Mouse (Mus musculus) kidney, embryonic 14.5 days (tissue): ENCODE measurements at regions not wholly inside any gene's neighbourhood (a gene's known extent, or its start where the extent isn't known, plus 50 kb on each side); places are given as distances from the start of the nearest gene placed in this dataset.

Source experiments
- ATAC-seq: fragments of 200-750 bp; cut with Nextera tagmentation; 2 replicates; pipeline ENCODE4 v1.8.0; 2017; ENCODE audit warnings: moderate number of reproducible peaks, mild to moderate bottlenecking, moderate TSS enrichment, moderate library complexity; ENCODE audit not compliant: low FRiP score, low TSS enrichment
- H3K27ac ChIP-seq: fragments of 300-500 bp; sonication (generic); 2 replicates; pipeline ENCODE4 v1.5.1; 2014; ENCODE audit warnings: low read depth, mild to moderate bottlenecking, low read length, moderate library complexity, mixed read lengths
- H3K27me3 ChIP-seq: fragments of 300-500 bp; sonication (generic); 2 replicates; pipeline ENCODE4 v1.6.1; 2014; ENCODE audit warnings: mild to moderate bottlenecking, low read length; ENCODE audit not compliant: control insufficient read depth, insufficient read depth
- H3K36me3 ChIP-seq: fragments of 300-500 bp; sonication (generic); 2 replicates; pipeline ENCODE4 v1.6.1; 2014; ENCODE audit warnings: low read length, mixed read lengths; ENCODE audit not compliant: control insufficient read depth, insufficient read depth
- H3K4me1 ChIP-seq: fragments of 300-500 bp; sonication (generic); 2 replicates; pipeline ENCODE4 v1.6.1; 2014; ENCODE audit warnings: low read length, mixed read lengths; ENCODE audit not compliant: control insufficient read depth, insufficient read depth
- H3K4me2 ChIP-seq: fragments of 300-500 bp; sonication (generic); replicated peaks from 2 replicates; pipeline ENCODE4 v1.6.1; 2014; ENCODE audit warnings: low read depth, mild to moderate bottlenecking, low read length
- H3K4me3 ChIP-seq: fragments of 300-500 bp; sonication (generic); 2 replicates; pipeline ENCODE4 v1.5.1; 2014; ENCODE audit warnings: mild to moderate bottlenecking, low read length
- H3K9ac ChIP-seq: fragments of 300-500 bp; sonication (generic); 2 replicates; pipeline ENCODE4 v1.6.1; 2014; ENCODE audit warnings: low read depth, mild to moderate bottlenecking, low read length, moderate library complexity
- H3K9me3 ChIP-seq: fragments of 300-500 bp; sonication (generic); 2 replicates; pipeline ENCODE4 v1.6.1; 2016; ENCODE audit warnings: low read length; ENCODE audit not compliant: control insufficient read depth
- WGBS: fragments of 180-500 bp; shearing (Covaris S2); extraction: QIAGEN DNeasy Blood & Tissue Kit; methylation state at CpG from one replicate; pipeline ENCODE4 v1.1.7; 2014; 5-methylcytosine and 5-hydroxymethylcytosine counted together

GRCm38 (mm10) chr19:54200407-54200806 is 156.5 kb downstream of the Adra2a start:
- H3K27ac ChIP-seq: no peak overlapping the region
- WGBS: 70% methylated on average over 6 of the region's 6 CpGs
- no peaks in the 10 kb centered on the region for H3K36me3 ChIP-seq
- no peaks in the 10 kb centered on the region for H3K27me3 ChIP-seq
- ATAC-seq: no peak
- no peaks in the 10 kb centered on the region for H3K4me1 ChIP-seq
- H3K9me3 ChIP-seq: no peaks in the 10 kb centered on the region
- no peak overlapping the region for H3K4me3 ChIP-seq
- no peak overlapping the region for H3K9ac ChIP-seq
- no peak overlapping the region for H3K4me2 ChIP-seq

- H3K27me3 ChIP-seq: no peaks in the 10 kb centered on the region
- no peaks in the 10 kb centered on the region for H3K9me3 ChIP-seq
- H3K4me1 ChIP-seq: no peaks in the 10 kb centered on the region
- H3K36me3 ChIP-seq: no peaks in the 10 kb centered on the region
- H3K27ac ChIP-seq: no peak overlapping the region
- no peak overlapping the region for H3K4me2 ChIP-seq
- no peak for ATAC-seq
- no peak overlapping the region for H3K9ac ChIP-seq
- WGBS: 92% methylated on average over 6 of the region's 6 CpGs
- no peak overlapping the region for H3K4me3 ChIP-seq
Measured at GRCm38 (mm10) chr19:54202456-54202855, 158.5 kb downstream of the Adra2a start.

GRCm38 (mm10) chr19:54206819-54207218 is 162.9 kb downstream of the Adra2a start:
- ATAC-seq: no peak
- H3K36me3 ChIP-seq: no peaks in the 10 kb centered on the region
- H3K4me1 ChIP-seq: no peaks in the 10 kb centered on the region
- H3K9ac ChIP-seq: no peak overlapping the region
- H3K27ac ChIP-seq: no peak overlapping the region
- H3K27me3 ChIP-seq: no peaks in the 10 kb centered on the region
- WGBS: 66% methylated on average over 6 of the region's 6 CpGs
- H3K9me3 ChIP-seq: no peaks in the 10 kb centered on the region
- H3K4me3 ChIP-seq: no peak overlapping the region
- H3K4me2 ChIP-seq: no peak overlapping the region

GRCm38 (mm10) chr19:54212169-54212568 is 168.2 kb downstream of the Adra2a start:
- no peak overlapping the region for H3K9ac ChIP-seq
- H3K4me2 ChIP-seq: no peak overlapping the region

GRCm38 (mm10) chr19:54244176-54244575 is 200.2 kb downstream of the Adra2a start:
- H3K4me1 ChIP-seq: no peaks in the 10 kb centered on the region
- no peak overlapping the region for H3K9ac ChIP-seq
- H3K27me3 ChIP-seq: no peaks in the 10 kb centered on the region
- no peaks in the 10 kb centered on the region for H3K36me3 ChIP-seq
- H3K4me2 ChIP-seq: no peak overlapping the region
- WGBS: 33% methylated on average over 6 of the region's 6 CpGs
- H3K4me3 ChIP-seq: no peak overlapping the region
- no peak overlapping the region for H3K27ac ChIP-seq
- no peaks in the 10 kb centered on the region for H3K9me3 ChIP-seq
- no peak for ATAC-seq

More at GRCm38 (mm10) chr19:54212169-54212568, 168.2 kb downstream of the Adra2a start:
- WGBS: 83% methylated on average over 7 of the region's 7 CpGs
- Histone ChIP-seq H3K27me3 (no peaks in the 10 kb centered on the region), H3K4me1 (no peaks in the 10 kb centered on the region), H3K4me3 (no peak overlapping the region), H3K9me3 (no peaks in the 10 kb centered on the region), H3K27ac (no peak overlapping the region), H3K36me3 (no peaks in the 10 kb centered on the region)
- no peak for ATAC-seq

GRCm38 (mm10) chr19:54248256-54248936 is 204.4 kb downstream of the Adra2a start:
- WGBS: 25% methylated on average over 6 of the region's 6 CpGs
- Histone ChIP-seq H3K4me2 (no peak overlapping the region), H3K36me3 (no peaks in the 10 kb centered on the region), H3K4me3 (no peak overlapping the region), H3K27ac (no peak overlapping the region), H3K4me1 (no peaks in the 10 kb centered on the region), H3K9me3 (no peaks in the 10 kb centered on the region), H3K27me3 (no peaks in the 10 kb centered on the region), H3K9ac (no peak overlapping the region)
- no peak for ATAC-seq

- Histone ChIP-seq H3K36me3 (no peaks in the 10 kb centered on the region), H3K4me2 (no peak overlapping the region), H3K9ac (no peak overlapping the region), H3K4me1 (no peaks in the 10 kb centered on the region), H3K9me3 (no peaks in the 10 kb centered on the region), H3K27me3 (no peaks in the 10 kb centered on the region), H3K4me3 (no peak overlapping the region), H3K27ac (no peak overlapping the region)
- WGBS: 86% methylated on average over 7 of the region's 7 CpGs
- no peak for ATAC-seq
Measured at GRCm38 (mm10) chr19:54252145-54252664, 208.3 kb downstream of the Adra2a start.

- H3K36me3 ChIP-seq: no peaks in the 10 kb centered on the region
- WGBS: 89% methylated on average over 3 of the region's 3 CpGs
- no peaks in the 10 kb centered on the region for H3K27me3 ChIP-seq
- no peaks in the 10 kb centered on the region for H3K4me1 ChIP-seq
- H3K27ac ChIP-seq: no peak overlapping the region
- H3K4me3 ChIP-seq: no peak overlapping the region
- H3K4me2 ChIP-seq: no peak overlapping the region
- ATAC-seq: no peak
- no peak overlapping the region for H3K9ac ChIP-seq
- H3K9me3 ChIP-seq: no peaks in the 10 kb centered on the region
Measured at GRCm38 (mm10) chr19:54257889-54258288, 213.9 kb downstream of the Adra2a start.

- H3K4me3 ChIP-seq: no peak overlapping the region
- no peak overlapping the region for H3K27ac ChIP-seq
- H3K4me2 ChIP-seq: no peak overlapping the region
- H3K9me3 ChIP-seq: no peaks in the 10 kb centered on the region
- 7% methylated on average over 7 of the region's 7 CpGs for WGBS
- no peak overlapping the region for H3K9ac ChIP-seq
- H3K4me1 ChIP-seq: no peaks in the 10 kb centered on the region
- no peaks in the 10 kb centered on the region for H3K36me3 ChIP-seq
- no peak for ATAC-seq
- no peaks in the 10 kb centered on the region for H3K27me3 ChIP-seq
Measured at GRCm38 (mm10) chr19:54259175-54259574, 215.2 kb downstream of the Adra2a start.
